Mouse (Mus musculus) stomach, embryonic 14.5 days (tissue): ENCODE measurements around the gene Kcnq5. TPM values are rescaled to one million over a fixed set of nuclear protein-coding genes. Genes with fewer than 3 reads are reported as not detected.

Source experiments
- ATAC-seq: fragments of 200-750 bp; cut with Nextera tagmentation; 2 replicates; pipeline ENCODE4 v1.8.0; 2017; ENCODE audit warnings: low read depth, moderate TSS enrichment; ENCODE audit not compliant: insufficient number of reproducible peaks, insufficient read depth, low FRiP score
- H3K27ac ChIP-seq: fragments of 300-500 bp; sonication (generic); 2 replicates; pipeline ENCODE4 v1.5.1; 2014; ENCODE audit warnings: mild to moderate bottlenecking, low read length, moderate library complexity, mixed read lengths
- H3K27me3 ChIP-seq: fragments of 300-500 bp; sonication (generic); 2 replicates; pipeline ENCODE4 v1.6.1; 2014; ENCODE audit warnings: low read length, control low read depth, mixed read lengths; ENCODE audit not compliant: control insufficient read depth, insufficient read depth
- H3K36me3 ChIP-seq: fragments of 300-500 bp; sonication (generic); 2 replicates; pipeline ENCODE4 v1.6.1; 2014; ENCODE audit warnings: mild to moderate bottlenecking, control low read depth, low read length, moderate library complexity, mixed read lengths; ENCODE audit not compliant: control insufficient read depth, insufficient read depth
- H3K4me1 ChIP-seq: fragments of 300-500 bp; sonication (generic); 2 replicates; pipeline ENCODE4 v1.6.1; 2014; ENCODE audit warnings: low read length, control low read depth, mixed read lengths; ENCODE audit not compliant: control insufficient read depth, insufficient read depth
- H3K4me2 ChIP-seq: fragments of 300-500 bp; sonication (generic); replicated peaks from 2 replicates; pipeline ENCODE4 v1.6.1; 2014; ENCODE audit warnings: low read depth, low read length, control low read depth
- H3K4me3 ChIP-seq: fragments of 300-500 bp; sonication (generic); 2 replicates; pipeline ENCODE4 v1.5.1; 2014; ENCODE audit warnings: low read depth, low read length, control low read depth
- H3K9ac ChIP-seq: fragments of 300-500 bp; sonication (generic); replicated peaks from 2 replicates; pipeline ENCODE4 v1.6.1; 2014; ENCODE audit warnings: low read depth, mild to moderate bottlenecking, control low read depth, low read length, moderate library complexity, mixed read lengths
- H3K9me3 ChIP-seq: fragments of 300-500 bp; sonication (generic); 2 replicates; pipeline ENCODE4 v1.6.1; 2016; ENCODE audit warnings: low read depth, low read length, control low read depth; ENCODE audit not compliant: control insufficient read depth
- WGBS: fragments of 180-500 bp; shearing (Covaris S2); extraction: QIAGEN DNeasy Blood & Tissue Kit; methylation state at CpG from one replicate; pipeline ENCODE4 v1.1.7; 2014; 5-methylcytosine and 5-hydroxymethylcytosine counted together
- polyA plus RNA-seq: library from polyadenylated mRNA; unstranded; fragments of >200 nt; fragmentation: Nextera tagmentation; extraction: Ambion mirVana; gene quantifications from 2 replicates; pipeline ENCODE4 v1.2.1, GENCODE M21; 2014

Gene Kcnq5
- polyA plus RNA-seq, 1 experiment from 2014 or later, result 3.0 TPM

- Histone ChIP-seq H3K9me3 (no peaks in the 10 kb centered on the region), H3K27me3 (no peaks in the 10 kb centered on the region), H3K4me3 (no peak overlapping the region), H3K4me2 (no peak overlapping the region), H3K4me1 (no peaks in the 10 kb centered on the region), H3K9ac (no peak overlapping the region), H3K27ac (no peak overlapping the region), H3K36me3 (no peaks in the 10 kb centered on the region)
- no peak for ATAC-seq
- WGBS, result 87% methylated on average over 2 of the region's 2 CpGs
Measured at GRCm38 (mm10) chr1:21425654-21426053, 536.1 kb downstream of the Kcnq5 start.

DNA sequence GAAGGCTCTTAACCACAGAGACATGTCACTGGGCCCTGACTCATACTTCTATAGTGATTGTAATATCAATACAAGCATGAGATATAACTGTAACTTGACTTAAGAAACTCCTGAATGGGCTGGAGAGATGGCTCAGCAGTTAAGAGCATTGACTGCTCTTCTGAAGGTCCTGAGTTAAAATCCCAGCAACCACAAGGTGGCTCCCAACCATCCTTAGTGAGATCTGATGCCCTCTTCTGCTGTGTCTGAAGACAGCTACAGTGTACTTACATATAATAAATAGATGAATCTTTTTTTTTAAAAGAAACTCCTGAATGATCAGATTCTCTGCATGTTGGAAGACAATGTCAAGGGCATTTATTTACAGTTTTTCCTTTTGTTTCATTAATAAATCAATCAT, 542.4 kb downstream of the Kcnq5 start:
- no peaks in the 10 kb centered on the region for H3K27me3 ChIP-seq
- no peaks in the 10 kb centered on the region for H3K4me1 ChIP-seq
- H3K4me2 ChIP-seq, result no peak overlapping the region
- H3K4me3 ChIP-seq, result no peak overlapping the region
- H3K36me3 ChIP-seq, result no peaks in the 10 kb centered on the region
- ATAC-seq, result no peak
- no peak overlapping the region for H3K27ac ChIP-seq
- no peaks in the 10 kb centered on the region for H3K9me3 ChIP-seq
- H3K9ac ChIP-seq, result no peak overlapping the region

DNA sequence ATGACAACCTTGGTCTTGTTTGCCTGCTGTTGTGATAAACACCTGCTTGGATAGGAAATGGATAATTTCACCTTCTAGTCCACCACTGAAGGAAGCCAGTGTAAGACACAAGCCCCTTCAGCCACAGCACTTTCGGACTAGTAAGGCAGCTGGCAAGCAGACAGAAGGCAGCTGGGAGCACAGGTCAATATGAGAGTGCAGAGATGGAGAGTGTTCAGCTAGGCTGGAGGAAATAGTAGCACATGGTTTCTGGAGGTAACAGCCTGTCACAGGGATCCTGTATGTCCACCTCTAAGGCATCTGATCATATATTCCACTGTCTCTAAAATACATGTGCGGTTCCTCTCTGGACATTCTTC, 549.6 kb downstream of the Kcnq5 start:
- Histone ChIP-seq H3K4me1 (no peaks in the 10 kb centered on the region), H3K9me3 (no peaks in the 10 kb centered on the region), H3K9ac (no peak overlapping the region), H3K4me3 (no peak overlapping the region), H3K36me3 (no peaks in the 10 kb centered on the region), H3K27ac (no peak overlapping the region), H3K4me2 (no peak overlapping the region), H3K27me3 (no peaks in the 10 kb centered on the region)
- 81% methylated on average over 2 of the region's 2 CpGs for WGBS
- no peak for ATAC-seq

GRCm38 (mm10) chr1:21411331-21412196, 550.2 kb downstream of the Kcnq5 start:
- H3K4me2 ChIP-seq, result no peak overlapping the region
- no peak for ATAC-seq

DNA sequence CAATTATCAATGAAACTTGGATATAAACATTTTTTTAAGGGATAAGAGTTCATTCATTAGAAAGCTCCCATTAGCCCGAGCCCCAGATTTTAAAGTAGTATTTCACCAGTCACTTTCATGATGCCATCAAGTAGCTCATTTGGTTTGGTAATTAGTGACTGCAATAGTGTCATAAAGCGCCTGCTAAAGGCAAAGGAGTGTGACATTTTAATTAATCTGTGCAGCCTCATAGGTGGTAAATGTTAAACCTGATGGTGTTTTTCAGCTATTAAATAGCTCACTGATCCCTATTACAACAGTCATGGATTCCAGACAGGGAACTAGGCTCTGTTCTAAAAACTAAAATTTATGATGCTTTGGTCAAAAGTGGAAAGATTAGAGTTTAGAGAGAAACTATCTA, 554.5 kb downstream of the Kcnq5 start:
- Histone ChIP-seq H3K4me3 (no peak overlapping the region), H3K9me3 (no peaks in the 10 kb centered on the region), H3K27ac (no peak overlapping the region), H3K27me3 (no peaks in the 10 kb centered on the region), H3K36me3 (no peaks in the 10 kb centered on the region), H3K4me2 (no peak overlapping the region), H3K9ac (no peak overlapping the region), H3K4me1 (no peaks in the 10 kb centered on the region)
- 77% methylated on average over 2 of the region's 2 CpGs for WGBS
- no peak for ATAC-seq

More at GRCm38 (mm10) chr1:21411331-21412196, 550.2 kb downstream of the Kcnq5 start:
- H3K9me3 ChIP-seq, result no peaks in the 10 kb centered on the region
- H3K9ac ChIP-seq, result no peak overlapping the region
- H3K4me1 ChIP-seq, result no peaks in the 10 kb centered on the region
- no peak overlapping the region for H3K4me3 ChIP-seq
- 56% methylated on average over 18 of the region's 18 CpGs for WGBS
- H3K27ac ChIP-seq, result no peak overlapping the region
- H3K36me3 ChIP-seq, result no peaks in the 10 kb centered on the region
- no peaks in the 10 kb centered on the region for H3K27me3 ChIP-seq

DNA sequence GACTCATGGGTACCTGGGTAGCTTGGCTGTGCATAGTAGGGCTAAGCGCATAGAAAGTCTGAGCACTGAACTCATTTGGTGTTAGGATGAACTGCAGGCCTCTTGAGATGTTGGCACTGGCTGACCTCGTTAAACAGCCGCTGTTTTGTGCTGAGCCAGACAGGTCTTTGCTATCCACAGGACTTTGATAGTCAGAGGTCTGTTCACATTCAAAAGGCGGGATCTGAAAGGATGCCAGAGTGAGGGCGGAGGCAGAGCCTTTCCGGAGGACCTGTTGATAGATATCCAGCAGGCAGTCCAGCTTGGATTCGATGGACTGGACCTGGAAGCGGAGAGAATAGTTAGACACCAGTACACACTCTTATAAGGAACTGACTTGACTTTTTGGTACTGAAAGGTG, 558.9 kb downstream of the Kcnq5 start:
- no peak overlapping the region for H3K4me2 ChIP-seq
- no peak overlapping the region for H3K27ac ChIP-seq

DNA sequence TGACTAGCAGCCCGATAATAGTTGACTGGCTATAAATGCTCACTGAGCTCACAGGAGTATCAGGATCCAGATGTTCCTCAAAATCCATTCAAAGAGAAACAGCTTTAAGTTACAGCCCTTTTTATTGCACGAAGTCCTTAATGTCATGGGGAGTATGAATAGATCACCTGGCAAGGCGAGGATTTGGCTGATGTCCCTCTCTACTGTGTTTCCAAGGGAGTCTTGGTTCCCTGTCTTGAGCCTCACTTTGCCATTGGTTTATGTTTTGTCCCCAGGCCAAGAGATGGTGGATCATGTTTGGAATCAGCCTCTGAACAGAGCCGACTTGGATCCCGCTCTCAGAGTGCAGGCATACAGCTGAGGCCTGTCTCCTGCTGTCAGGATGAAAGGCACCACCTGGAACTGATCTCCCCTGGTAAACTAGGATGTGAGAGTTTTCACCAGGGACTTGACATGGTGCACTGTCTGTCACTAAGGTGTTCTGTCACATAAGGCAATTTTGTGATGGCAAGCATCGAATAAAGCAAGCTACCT, 570.5 kb downstream of the Kcnq5 start:
- Histone ChIP-seq H3K4me1 (no peaks in the 10 kb centered on the region), H3K27ac (no peak overlapping the region), H3K4me3 (no peak overlapping the region), H3K4me2 (no peak overlapping the region), H3K9me3 (no peaks in the 10 kb centered on the region), H3K9ac (no peak overlapping the region), H3K27me3 (no peaks in the 10 kb centered on the region), H3K36me3 (no peaks in the 10 kb centered on the region)
- peak; percentile 59; the same call in 1 of the 2 replicates for ATAC-seq
- 49% methylated on average over 6 of the region's 6 CpGs for WGBS

More for the DNA sequence above, 558.9 kb downstream of the Kcnq5 start:
- Histone ChIP-seq H3K9ac (no peak overlapping the region), H3K27me3 (no peaks in the 10 kb centered on the region), H3K36me3 (no peaks in the 10 kb centered on the region), H3K4me3 (no peak overlapping the region), H3K4me1 (no peaks in the 10 kb centered on the region), H3K9me3 (no peaks in the 10 kb centered on the region)
- 80% methylated on average over 8 of the region's 8 CpGs for WGBS
- ATAC-seq, result no peak

GRCm38 (mm10) chr1:21383256-21383655, 578.5 kb downstream of the Kcnq5 start, which contains the start of gene Khdc1b:
TSS of gene Khdc1b (plus strand) at chr1:21383556.
- 94% methylated on average over 1 of the region's 1 CpGs for WGBS
- Histone ChIP-seq H3K27me3 (no peaks in the 10 kb centered on the region), H3K4me1 (no peaks in the 10 kb centered on the region), H3K4me2 (no peak within 1 kb of the TSS), H3K4me3 (no peak within 1 kb of the TSS), H3K9me3 (no peaks in the 10 kb centered on the region), H3K36me3 (no peaks in the 10 kb centered on the region), H3K9ac (no peak within 1 kb of the TSS), H3K27ac (no peak within 1 kb of the TSS)
- no peak for ATAC-seq
